Mouse (Mus musculus): ENCODE results near the gene Gpbp1l1.

DNA sequence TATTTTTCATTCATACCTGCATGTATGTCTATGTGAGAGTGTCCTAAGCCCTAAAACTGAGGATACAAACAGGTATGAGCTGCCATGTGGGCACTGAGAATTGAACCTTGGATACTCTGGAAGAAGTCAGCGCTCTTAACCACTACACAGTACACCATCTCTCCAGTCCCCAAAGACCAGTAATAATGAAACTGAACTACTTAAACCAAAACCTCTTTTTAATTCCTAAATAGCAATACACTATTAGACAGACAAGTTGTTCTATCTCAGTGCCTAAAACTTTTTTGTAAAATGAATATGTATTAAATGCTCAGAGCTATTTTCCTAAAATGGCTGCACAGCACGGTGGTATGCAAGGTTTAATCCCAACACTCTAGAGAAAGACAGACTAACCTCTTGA lies 57.8 kb downstream of the Gpbp1l1 start:
- no peak for TF ChIP-seq POLR2AphosphoS2 (IDR thresholded peaks at IDR 0.05; ENCODE audit: low read depth, low read length)
- TF ChIP-seq CHD2 (IDR thresholded peaks at IDR 0.05; ENCODE audit: low read length): no peak
- TF ChIP-seq ZKSCAN1 (IDR thresholded peaks at IDR 0.05; ENCODE audit: borderline replicate concordance, low read depth, low read length): no peak
- no peak for TF ChIP-seq POLR2A (IDR thresholded peaks at IDR 0.05; ENCODE audit: low read depth, low read length)
- no peak for TF ChIP-seq RAD21 (IDR thresholded peaks at IDR 0.05; ENCODE audit: low read depth, low read length)
- TF ChIP-seq MAX (IDR thresholded peaks at IDR 0.05; ENCODE audit: low read length): no peak
- TF ChIP-seq CTCF (conservative IDR thresholded peaks at IDR 0.05 in 1 of 2, IDR thresholded peaks at IDR 0.05 in 1 of 2; ENCODE audit: low read depth in 2 of 2, low read length in 2 of 2): no peak
- TF ChIP-seq TBP (conservative IDR thresholded peaks at IDR 0.05; ENCODE audit: low read depth, low read length): no peak
- peak; percentile 86 for TF ChIP-seq IRF4 (IDR thresholded peaks at IDR 0.05; ENCODE audit: low read depth, low read length)
- TF ChIP-seq NELFE (IDR thresholded peaks at IDR 0.05; ENCODE audit: low read depth, low read length): no peak
- TF ChIP-seq ZC3H11A (IDR thresholded peaks at IDR 0.05; ENCODE audit: low read depth, low read length): no peak

Measured in CH12.LX (cell line).